Mouse (Mus musculus) E14TG2a.4 (cell line): ENCODE results near the gene Pex19.

Experiments used
- H3K27me3 ChIP-seq: 2 replicates; pipeline ENCODE4 v1.6.1; 2014; ENCODE audit warnings: low read length, control low read depth; ENCODE audit not compliant: insufficient read depth
- H3K36me3 ChIP-seq: 2 replicates; pipeline ENCODE4 v1.6.1; 2014; ENCODE audit warnings: low read length, control low read depth; ENCODE audit not compliant: insufficient read depth
- H3K4me1 ChIP-seq: replicated peaks from 2 replicates; pipeline ENCODE4 v1.6.1; 2014; ENCODE audit warnings: low read depth, low read length, control low read depth
- H3K4me3 ChIP-seq: replicated peaks from 2 replicates; pipeline ENCODE4 v1.5.1; 2014; ENCODE audit warnings: mild to moderate bottlenecking, low read length
- H3K9me3 ChIP-seq: 2 replicates; pipeline ENCODE4 v1.6.1; 2014; ENCODE audit warnings: low read length, control low read depth
- CTCF ChIP-seq: conservative IDR thresholded peaks from 2 replicates; pipeline ENCODE4 v1.5.1; 2014; ENCODE audit warnings: low read length
- NANOG ChIP-seq: IDR thresholded peaks from 2 replicates; pipeline ENCODE4 v1.6.1; 2014; ENCODE audit warnings: borderline replicate concordance, low read length, mixed read lengths
- POU5F1 ChIP-seq: IDR thresholded peaks from 2 replicates; pipeline ENCODE4 v1.6.1; 2014; ENCODE audit warnings: low read length, borderline replicate concordance

Pex19 gene

GRCm38 (mm10) chr1:172141529-172141928, 15.0 kb downstream of the Pex19 start:
- TF ChIP-seq CTCF (no peak), POU5F1 (no peak), NANOG (no peak)
- Histone ChIP-seq H3K36me3 (0 out of 2 replicates have a peak, but pooled peaks cover 5% of the 10 kb centered on the region), H3K4me1 (peaks cover 6% of the 10 kb centered on the region; the same call in 1 of the 2 replicates), H3K4me3 (no peak overlapping the region), H3K9me3 (no peaks in the 10 kb centered on the region), H3K27me3 (no peaks in the 10 kb centered on the region)

- Histone ChIP-seq H3K9me3 (no peaks in the 10 kb centered on the region), H3K36me3 (no peaks in the 10 kb centered on the region), H3K27me3 (no peaks in the 10 kb centered on the region), H3K4me3 (no peak overlapping the region), H3K4me1 (peaks cover 13% of the 10 kb centered on the region)
- TF ChIP-seq CTCF (peak; percentile 43), NANOG (no peak)
Measured at GRCm38 (mm10) chr1:172143570-172143969, 17.0 kb downstream of the Pex19 start.

GRCm38 (mm10) chr1:172147835-172148278, 21.3 kb downstream of the Pex19 start, which contains the start of gene Dcaf8:
Dcaf8 (plus strand) TSS chr1:172148084.
- TF ChIP-seq CTCF (no peak), NANOG (no peak), POU5F1 (no peak)
- H3K27me3 ChIP-seq: no peaks in the 10 kb centered on the region
- H3K4me1 ChIP-seq: peaks cover 25% of the 10 kb centered on the region
- H3K9me3 ChIP-seq: no peaks in the 10 kb centered on the region
- peaks cover 31% of the 10 kb centered on the region for H3K36me3 ChIP-seq
- H3K4me3 ChIP-seq: peak within 1 kb of the TSS; percentile 96

GRCm38 (mm10) chr1:172148279-172148954, 21.9 kb downstream of the Pex19 start:
- Histone ChIP-seq H3K4me1 (peaks cover 25% of the 10 kb centered on the region), H3K36me3 (peaks cover 37% of the 10 kb centered on the region), H3K4me3 (peak overlapping the region; percentile 96), H3K27me3 (no peaks in the 10 kb centered on the region), H3K9me3 (no peaks in the 10 kb centered on the region)
- no peak for TF ChIP-seq NANOG
- no peak for TF ChIP-seq POU5F1
- TF ChIP-seq CTCF: no peak

- Histone ChIP-seq H3K36me3 (peaks cover 45% of the 10 kb centered on the region), H3K4me3 (peak overlapping the region; percentile 96), H3K9me3 (no peaks in the 10 kb centered on the region), H3K4me1 (peaks cover 25% of the 10 kb centered on the region), H3K27me3 (no peaks in the 10 kb centered on the region)
- TF ChIP-seq POU5F1 (no peak), CTCF (no peak), NANOG (no peak)
Measured at GRCm38 (mm10) chr1:172148955-172149815, 22.6 kb downstream of the Pex19 start.

GRCm38 (mm10) chr1:172154536-172154935, 28.0 kb downstream of the Pex19 start:
- Histone ChIP-seq H3K4me3 (no peak overlapping the region), H3K36me3 (peaks cover 62% of the 10 kb centered on the region), H3K27me3 (no peaks in the 10 kb centered on the region), H3K4me1 (peaks cover 7% of the 10 kb centered on the region), H3K9me3 (no peaks in the 10 kb centered on the region)
- TF ChIP-seq NANOG (no peak), CTCF (no peak), POU5F1 (no peak)

- Histone ChIP-seq H3K9me3 (no peaks in the 10 kb centered on the region), H3K4me1 (no peaks in the 10 kb centered on the region; the same call in 1 of the 2 replicates), H3K36me3 (peaks cover 54% of the 10 kb centered on the region), H3K27me3 (no peaks in the 10 kb centered on the region), H3K4me3 (no peak overlapping the region)
- TF ChIP-seq NANOG (no peak), CTCF (no peak), POU5F1 (no peak)
Measured at GRCm38 (mm10) chr1:172155518-172155917, 29.0 kb downstream of the Pex19 start.

- no peaks in the 10 kb centered on the region for H3K9me3 ChIP-seq
- TF ChIP-seq POU5F1 (no peak), NANOG (no peak), CTCF (no peak)
- H3K27me3 ChIP-seq: no peaks in the 10 kb centered on the region
- H3K4me1 ChIP-seq: no peaks in the 10 kb centered on the region; the same call in 1 of the 2 replicates
- peaks cover 28% of the 10 kb centered on the region for H3K36me3 ChIP-seq
- H3K4me3 ChIP-seq: no peak overlapping the region
Measured at GRCm38 (mm10) chr1:172159970-172160369, 33.4 kb downstream of the Pex19 start.
